Mouse (Mus musculus) CH12.LX (cell line): ENCODE measurements around the gene Med29. TPM values are rescaled to one million over a fixed set of nuclear protein-coding genes. Genes with fewer than 3 reads are reported as not detected.

ENCODE experiments used
- DNase-seq: peaks from one replicate; pipeline ENCODE4 v3.0.0-alpha.2; 2013; ENCODE audit errors: extremely low read depth
- H3K27ac ChIP-seq: 2 replicates; pipeline ENCODE4 v1.5.1; 2012; ENCODE audit warnings: low read depth, mild to moderate bottlenecking, control low read depth, moderate library complexity; ENCODE audit not compliant: insufficient read depth
- H3K27me3 ChIP-seq: replicated peaks from 2 replicates; pipeline ENCODE3; 2012; ENCODE audit warnings: inconsistent platforms
- H3K36me3 ChIP-seq, 2 experiments: replicated peaks in 1 of 2; 2 replicates each; pipeline versions ENCODE3 to v1.6.1; 2012; ENCODE audit warnings: inconsistent platforms in 1 of 2, low read length in 1 of 2, mild to moderate bottlenecking in 1 of 2, mixed read lengths in 1 of 2, moderate library complexity in 1 of 2; ENCODE audit not compliant: control insufficient read depth in 1 of 2, insufficient read depth in 1 of 2
- H3K4me1 ChIP-seq, 2 experiments: 2 replicates each; pipeline ENCODE4 v1.6.1; 2012; ENCODE audit warnings: inconsistent platforms in 1 of 2, moderate library complexity in 1 of 2; ENCODE audit not compliant: insufficient read depth in 2 of 2, control insufficient read depth in 1 of 2
- H3K4me2 ChIP-seq: 2 replicates; pipeline ENCODE4 v1.6.1; 2012; ENCODE audit warnings: low read depth, mild to moderate bottlenecking, control low read depth; ENCODE audit not compliant: poor library complexity, insufficient read depth, severe bottlenecking
- H3K4me3 ChIP-seq, 3 experiments: fragments of 150-350 bp in 1 of 3; sonication (generic) in 1 of 3; replicated peaks in 1 of 3; 2 replicates each; pipeline versions ENCODE3 to v1.5.1; 2011 to 2012; ENCODE audit warnings: low read depth in 2 of 3, low read length in 2 of 3, mild to moderate bottlenecking in 2 of 3, moderate library complexity in 2 of 3, control low read depth in 1 of 3, improper control_type of control experiment in 1 of 3, inconsistent platforms in 1 of 3, mixed read lengths in 1 of 3; ENCODE audit not compliant: poor library complexity in 1 of 3
- H3K79me2 ChIP-seq: replicated peaks from 2 replicates; pipeline ENCODE4 v1.6.1; 2012; ENCODE audit warnings: mild to moderate bottlenecking, moderate library complexity; ENCODE audit not compliant: control insufficient read depth, poor library complexity, insufficient read depth, severe bottlenecking; ENCODE audit errors: extremely low read depth
- H3K9ac ChIP-seq: 2 replicates; pipeline ENCODE4 v1.6.1; 2012; ENCODE audit warnings: low read depth, mild to moderate bottlenecking, control low read depth, moderate library complexity; ENCODE audit not compliant: insufficient read depth
- H3K9me3 ChIP-seq: replicated peaks from 2 replicates; pipeline ENCODE3; 2012; ENCODE audit warnings: low read length, inconsistent platforms, mixed read lengths
- CTCF ChIP-seq, 2 experiments: IDR thresholded peaks in 1 of 2; conservative IDR thresholded peaks in 1 of 2; 2 replicates each; pipeline ENCODE4 v1.5.1; 2011 to 2012; ENCODE audit warnings: low read depth in 2 of 2, low read length in 2 of 2, improper control_type of control experiment in 1 of 2, inconsistent platforms in 1 of 2, mild to moderate bottlenecking in 1 of 2, moderate library complexity in 1 of 2
- E2F4 ChIP-seq: IDR thresholded peaks from 2 replicates; pipeline ENCODE4 v1.6.1; 2011; ENCODE audit warnings: low read depth, low read length, improper control_type of control experiment; ENCODE audit not compliant: insufficient replicate concordance
- EP300 ChIP-seq: IDR thresholded peaks from 2 replicates; pipeline ENCODE4 v1.6.1; 2011; ENCODE audit warnings: low read length, improper control_type of control experiment
- ETS1 ChIP-seq: conservative IDR thresholded peaks from 2 replicates; pipeline ENCODE4 v1.6.1; 2012; ENCODE audit warnings: low read depth, mild to moderate bottlenecking, inconsistent platforms, low read length, improper control_type of control experiment, moderate library complexity
- GABPA ChIP-seq: IDR thresholded peaks from 2 replicates; pipeline ENCODE4 v1.6.1; 2012; ENCODE audit warnings: low read depth, low read length, improper control_type of control experiment, inconsistent platforms; ENCODE audit not compliant: insufficient replicate concordance
- HCFC1 ChIP-seq: IDR thresholded peaks from 2 replicates; pipeline ENCODE4 v1.6.1; 2012; ENCODE audit warnings: low read depth, mild to moderate bottlenecking, inconsistent platforms, low read length, improper control_type of control experiment
- IRF4 ChIP-seq: IDR thresholded peaks from 2 replicates; pipeline ENCODE4 v1.6.1; 2014; ENCODE audit warnings: low read depth, mild to moderate bottlenecking, inconsistent platforms, low read length, improper control_type of control experiment
- KAT2A ChIP-seq: IDR thresholded peaks from 2 replicates; pipeline ENCODE4 v1.6.1; 2012; ENCODE audit warnings: low read length, improper control_type of control experiment, inconsistent platforms; ENCODE audit not compliant: insufficient replicate concordance
- MAFK ChIP-seq: IDR thresholded peaks from 2 replicates; pipeline ENCODE4 v1.6.1; 2011; ENCODE audit warnings: low read length, improper control_type of control experiment; ENCODE audit not compliant: insufficient replicate concordance
- MAZ ChIP-seq: IDR thresholded peaks from 2 replicates; pipeline ENCODE4 v1.6.1; 2012; ENCODE audit warnings: low read depth, mild to moderate bottlenecking, inconsistent platforms, low read length, improper control_type of control experiment, moderate library complexity
- MEF2A ChIP-seq: IDR thresholded peaks from 2 replicates; pipeline ENCODE4 v1.6.1; 2014; ENCODE audit warnings: low read depth, mild to moderate bottlenecking, inconsistent platforms, low read length, improper control_type of control experiment, borderline replicate concordance
- PAX5 ChIP-seq: IDR thresholded peaks from 2 replicates; pipeline ENCODE4 v1.6.1; 2012; ENCODE audit warnings: low read length, inconsistent platforms, mixed read lengths
- RAD21 ChIP-seq: IDR thresholded peaks from 2 replicates; pipeline ENCODE4 v1.6.1; 2011; ENCODE audit warnings: low read depth, mild to moderate bottlenecking, low read length, improper control_type of control experiment, moderate library complexity
- RCOR1 ChIP-seq: conservative IDR thresholded peaks from 2 replicates; pipeline ENCODE4 v1.6.1; 2012; ENCODE audit warnings: low read depth, mild to moderate bottlenecking, inconsistent platforms, low read length, improper control_type of control experiment
- SIN3A ChIP-seq: IDR thresholded peaks from 2 replicates; pipeline ENCODE4 v1.6.1; 2012; ENCODE audit warnings: low read length, improper control_type of control experiment, inconsistent platforms
- SMC3 ChIP-seq: IDR thresholded peaks from 2 replicates; pipeline ENCODE4 v1.6.1; 2011; ENCODE audit warnings: low read depth, low read length, improper control_type of control experiment
- TBP ChIP-seq: conservative IDR thresholded peaks from 2 replicates; pipeline ENCODE4 v1.6.1; 2011; ENCODE audit warnings: low read depth, low read length, improper control_type of control experiment
- TCF12 ChIP-seq: IDR thresholded peaks from 2 replicates; pipeline ENCODE4 v1.6.1; 2014; ENCODE audit warnings: low read depth, mild to moderate bottlenecking, inconsistent platforms, low read length, improper control_type of control experiment
- UBTF ChIP-seq: IDR thresholded peaks from 2 replicates; pipeline ENCODE4 v1.6.1; 2012; ENCODE audit warnings: low read depth, mild to moderate bottlenecking, inconsistent platforms, low read length, improper control_type of control experiment, moderate library complexity
- USF1 ChIP-seq: IDR thresholded peaks from 2 replicates; pipeline ENCODE4 v1.6.1; 2014; ENCODE audit warnings: low read depth, mild to moderate bottlenecking, inconsistent platforms, low read length, improper control_type of control experiment
- USF2 ChIP-seq: conservative IDR thresholded peaks from 2 replicates; pipeline ENCODE4 v1.6.1; 2011; ENCODE audit warnings: low read depth, low read length, improper control_type of control experiment
- ZC3H11A ChIP-seq: IDR thresholded peaks from 2 replicates; pipeline ENCODE4 v1.6.1; 2012; ENCODE audit warnings: low read depth, mild to moderate bottlenecking, inconsistent platforms, low read length, improper control_type of control experiment
- ZKSCAN1 ChIP-seq: IDR thresholded peaks from 2 replicates; pipeline ENCODE4 v1.6.1; 2012; ENCODE audit warnings: low read depth, inconsistent platforms, low read length, improper control_type of control experiment, borderline replicate concordance
- ZMIZ1 ChIP-seq: IDR thresholded peaks from 2 replicates; pipeline ENCODE4 v1.6.1; 2012; ENCODE audit warnings: low read depth, mild to moderate bottlenecking, inconsistent platforms, low read length, improper control_type of control experiment
- dilution Hi-C: fragments of 300-500 bp; cut with MboI; formaldehyde crosslinking; loops from 2 replicates; pipeline ENCODE4 v1.14.3; 2020; ENCODE audit warnings: low sequenced_read_pairs; ENCODE audit not compliant: extremely low pct_unique_long_range_greater_than_20kb, extremely low pct_ligation_motif_present
- in situ Hi-C: fragments of 300-500 bp; cut with MboI; formaldehyde crosslinking; loops from 3 replicates; pipeline ENCODE4 v1.14.3; 2019; ENCODE audit warnings: low sequenced_read_pairs, low pct_ligation_motif_present, low pct_unique_long_range_greater_than_20kb, mixed read lengths
- polyA plus RNA-seq: library from polyadenylated mRNA; unstranded; fragments of >175 nt; gene quantifications from 2 replicates; pipeline ENCODE4 v1.2.1, GENCODE M21; 2012; ENCODE audit warnings: low read depth; ENCODE audit not compliant: insufficient read length
- total RNA-seq, 2 experiments: library from RNA; depleted of rRNA; stranded (reverse); fragments of 300-350 nt in 1 of 2; fragments of >200 nt in 1 of 2; gene quantifications; 2 replicates each; pipeline ENCODE4 v1.2.3; 2012 to 2014

Med29 gene
- total and polyA plus RNA-seq, 3 experiments, result 19.8 to 26.9 (median 23.5) TPM

- H3K9me3 ChIP-seq, result no peaks in the 10 kb centered on the region
- peaks cover 22% of the 10 kb centered on the region for H3K79me2 ChIP-seq
- no peak for DNase-seq
- peak overlapping the region; percentile 73 for H3K9ac ChIP-seq
- H3K36me3 ChIP-seq, result peaks cover 47 to 62% of the 10 kb centered on the region in 2 experiments
- peaks cover 0 to 11% of the 10 kb centered on the region in 2 experiments; a peak in 2 of 4 replicates for H3K4me1 ChIP-seq
- dilution Hi-C loops, result no loop called here
- in situ Hi-C loops, result no loop called here
- peak overlapping the region; percentile 19; the same call in 1 of the 2 replicates for H3K27ac ChIP-seq
- peak overlapping the region; percentile 80 for H3K4me2 ChIP-seq
- no peaks in the 10 kb centered on the region for H3K27me3 ChIP-seq
- TF ChIP-seq GABPA (no peak), MAZ (no peak), ZC3H11A (no peak), TCF12 (no peak), RCOR1 (no peak), USF1 (no peak), ETS1 (no peak), E2F4 (no peak), ZMIZ1 (no peak), RAD21 (no peak), SIN3A (no peak)
- H3K4me3 ChIP-seq, result peak overlapping the region; percentile 84 to 92 (median 84)
Measured at GRCm38 (mm10) chr7:28393272-28393951, 904 bp upstream of the Med29 start.

GRCm38 (mm10) chr7:28390331-28390730 lies 2.2 kb downstream of the Med29 start:
- H3K36me3 ChIP-seq, result peaks cover 32 to 58% of the 10 kb centered on the region in 2 experiments
- dilution Hi-C loops, result no loop called here
- no peak overlapping the region for H3K9ac ChIP-seq
- H3K27me3 ChIP-seq, result no peaks in the 10 kb centered on the region
- in situ Hi-C loops, result no loop called here
- H3K4me3 ChIP-seq, result no peak overlapping the region
- TF ChIP-seq MEF2A, result no peak
- no peak for TF ChIP-seq PAX5
- no peak for TF ChIP-seq SIN3A
- no peak for TF ChIP-seq RAD21
- no peak for TF ChIP-seq HCFC1
- no peak for TF ChIP-seq UBTF
- TF ChIP-seq USF2, result no peak
- TF ChIP-seq ZKSCAN1, result no peak
- TF ChIP-seq IRF4, result no peak
- TF ChIP-seq KAT2A, result no peak
- TF ChIP-seq EP300, result no peak
- TF ChIP-seq CTCF (conservative IDR thresholded peaks at IDR 0.05 in 1 of 2, IDR thresholded peaks at IDR 0.05 in 1 of 2; ENCODE audit: low read depth in 2 of 2, low read length in 2 of 2), result no peak
- no peak for TF ChIP-seq TBP
- TF ChIP-seq ZMIZ1, result no peak
- TF ChIP-seq SMC3, result no peak
- no peak for TF ChIP-seq MAFK
- TF ChIP-seq, all 38 proteins: peak for 0
- Histone ChIP-seq H3K79me2 (peaks cover 22% of the 10 kb centered on the region), H3K4me2 (no peak overlapping the region), H3K27ac (no peak overlapping the region), H3K9me3 (no peaks in the 10 kb centered on the region), H3K4me1 (peaks cover 10 to 27% of the 10 kb centered on the region in 2 experiments)
- DNase-seq, result no peak
